Mouse (Mus musculus): ENCODE data around the gene Dmbt1.

DNA sequence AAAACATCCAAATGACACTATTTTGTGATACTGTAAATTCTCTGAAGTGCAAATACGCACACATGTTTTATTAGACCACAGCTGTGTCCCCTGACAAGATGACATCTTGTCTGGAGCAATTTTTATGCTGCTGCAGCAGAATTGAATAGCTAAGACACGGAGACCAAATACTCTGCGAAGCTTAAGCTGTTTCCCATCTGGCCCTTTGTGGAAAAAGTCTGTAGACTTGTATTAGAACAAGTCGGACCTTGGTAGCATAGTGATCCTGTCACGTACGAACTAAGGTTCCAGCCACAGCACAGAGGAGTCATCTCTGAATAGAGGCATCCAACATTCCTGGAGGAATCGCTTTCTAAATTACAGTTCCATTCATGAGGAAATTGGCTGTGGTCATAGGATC is 47.6 kb upstream of the Dmbt1 start:
- TF ChIP-seq CTCF (IDR thresholded peaks at IDR 0.05; ENCODE audit: low read depth, low read length) (no peak), POLR2A (IDR thresholded peaks at IDR 0.05; ENCODE audit: insufficient read depth, low read length) (no peak), EP300 (IDR thresholded peaks at IDR 0.05; ENCODE audit: insufficient read depth, low read depth, low read length) (no peak)
